Mouse (Mus musculus): ENCODE data around the gene Pafah1b2. TPM values are rescaled to one million over a fixed set of nuclear protein-coding genes. Genes with fewer than 3 reads are reported as not detected.

Gene Pafah1b2
- polyA plus RNA-seq, 2 experiments = 87.2 to 175 TPM

DNA sequence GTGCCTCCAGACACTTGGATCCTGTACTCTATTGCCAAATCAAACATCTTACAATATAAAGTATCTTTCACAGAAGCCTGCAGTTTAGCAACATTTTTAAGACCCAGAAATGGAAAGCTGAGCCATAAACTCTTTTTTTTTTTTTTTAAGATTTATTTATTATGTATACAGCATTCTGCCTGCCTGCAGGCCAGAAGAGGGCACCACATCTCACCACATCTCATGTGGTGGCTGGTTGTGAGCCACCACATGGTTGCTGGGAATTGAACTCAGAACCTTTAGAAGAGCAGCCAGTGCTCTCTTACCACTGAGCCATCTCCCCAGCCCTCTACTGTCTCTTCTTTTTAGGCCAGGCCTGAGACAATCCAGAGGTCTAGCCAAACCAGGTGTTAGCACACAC lies 31.2 kb downstream of the Pafah1b2 start:
- Histone ChIP-seq H3K9me3 (ENCODE audit: control insufficient read depth, low read length) (no peaks in the 10 kb centered on the region), H3K27ac (replicated peaks; ENCODE audit: low read depth, low read length) (no peak overlapping the region), H3K4me2 (replicated peaks; ENCODE audit: low read depth, low read length, severe bottlenecking) (no peak overlapping the region), H3K36me3 (ENCODE audit: control insufficient read depth, insufficient read depth, low read length) (peaks cover 18% of the 10 kb centered on the region; the same call in 1 of the 2 replicates), H3K9ac (ENCODE audit: low read depth, low read length, severe bottlenecking) (no peak overlapping the region), H3K27me3 (ENCODE audit: control insufficient read depth, insufficient read depth, low read length) (no peaks in the 10 kb centered on the region), H3K4me3 (replicated peaks; ENCODE audit: low read length) (no peak overlapping the region), H3K4me1 (ENCODE audit: control insufficient read depth, insufficient read depth, low read length) (peaks cover 12% of the 10 kb centered on the region; the same call in 1 of the 2 replicates)
- no peak for TF ChIP-seq POLR2A (IDR thresholded peaks at IDR 0.05; ENCODE audit: borderline replicate concordance, extremely low read depth, insufficient read depth, insufficient read length)
- DNase-seq (ENCODE audit: low spot score) (no peak), ATAC-seq (ENCODE audit: low FRiP score, low read depth) (no peak)

DNA sequence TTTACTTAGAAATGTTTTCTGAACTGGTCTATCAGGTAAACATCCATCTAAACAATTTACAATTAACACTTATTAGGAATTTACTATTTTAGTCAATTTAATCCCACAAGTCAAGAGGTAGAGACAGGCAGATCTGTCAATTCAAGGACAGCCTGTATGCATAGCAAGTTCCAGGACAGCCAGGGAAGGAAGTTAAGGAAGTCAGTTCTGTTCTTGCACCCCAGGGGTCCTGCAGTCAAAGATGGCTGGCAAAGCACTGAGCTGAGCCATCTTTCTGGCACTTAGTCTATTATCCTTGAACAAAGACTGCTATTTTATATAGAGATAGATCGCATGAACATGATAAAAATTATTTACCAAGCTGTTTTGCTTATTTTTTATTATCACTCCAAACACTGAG lies 31.9 kb downstream of the Pafah1b2 start:
- Histone ChIP-seq H3K4me1 (ENCODE audit: control insufficient read depth, insufficient read depth, low read length) (peaks cover 12% of the 10 kb centered on the region; the same call in 1 of the 2 replicates), H3K9me3 (ENCODE audit: control insufficient read depth, low read length) (no peaks in the 10 kb centered on the region), H3K27me3 (ENCODE audit: control insufficient read depth, insufficient read depth, low read length) (no peaks in the 10 kb centered on the region), H3K4me3 (replicated peaks; ENCODE audit: low read length) (no peak overlapping the region), H3K9ac (ENCODE audit: low read depth, low read length, severe bottlenecking) (no peak overlapping the region), H3K27ac (replicated peaks; ENCODE audit: low read depth, low read length) (no peak overlapping the region), H3K36me3 (ENCODE audit: control insufficient read depth, insufficient read depth, low read length) (peaks cover 22% of the 10 kb centered on the region), H3K4me2 (replicated peaks; ENCODE audit: low read depth, low read length, severe bottlenecking) (no peak overlapping the region)
- TF ChIP-seq POLR2A (IDR thresholded peaks at IDR 0.05; ENCODE audit: borderline replicate concordance, extremely low read depth, insufficient read depth, insufficient read length) = no peak
- DNase-seq (ENCODE audit: low spot score) (no peak), ATAC-seq (ENCODE audit: low FRiP score, low read depth) (no peak)
- 89% methylated on average over 1 of the region's 1 CpGs for WGBS

DNA sequence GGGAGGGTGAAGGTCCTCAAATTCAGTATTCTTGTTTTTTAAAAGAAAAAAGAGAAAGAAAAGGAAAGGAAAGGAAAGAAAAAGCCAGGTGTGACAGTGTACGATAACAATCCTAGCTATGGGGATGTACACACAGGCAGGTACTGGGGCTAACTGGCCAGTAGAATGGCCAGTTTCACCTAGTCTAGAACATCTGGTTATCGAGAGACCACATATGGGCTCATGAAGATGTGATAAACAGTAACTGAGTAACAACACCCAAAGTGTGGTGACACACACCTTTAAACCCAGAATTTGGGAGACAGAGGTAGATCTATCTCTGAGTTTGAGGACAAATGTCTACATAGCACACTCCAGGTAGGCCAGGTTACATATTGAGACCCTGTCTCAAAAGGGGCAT lies 32.7 kb downstream of the Pafah1b2 start:
- Histone ChIP-seq H3K4me3 (replicated peaks; ENCODE audit: low read length) (no peak overlapping the region), H3K27ac (replicated peaks; ENCODE audit: low read depth, low read length) (no peak overlapping the region), H3K27me3 (ENCODE audit: control insufficient read depth, insufficient read depth, low read length) (no peaks in the 10 kb centered on the region), H3K4me2 (replicated peaks; ENCODE audit: low read depth, low read length, severe bottlenecking) (no peak overlapping the region), H3K9ac (ENCODE audit: low read depth, low read length, severe bottlenecking) (no peak overlapping the region), H3K9me3 (ENCODE audit: control insufficient read depth, low read length) (no peaks in the 10 kb centered on the region), H3K4me1 (ENCODE audit: control insufficient read depth, insufficient read depth, low read length) (peaks cover 9% of the 10 kb centered on the region; the same call in 1 of the 2 replicates), H3K36me3 (ENCODE audit: control insufficient read depth, insufficient read depth, low read length) (peaks cover 29% of the 10 kb centered on the region)
- ATAC-seq (ENCODE audit: low FRiP score, low read depth) (no peak), DNase-seq (ENCODE audit: low spot score) (no peak)
- no peak for TF ChIP-seq POLR2A (IDR thresholded peaks at IDR 0.05; ENCODE audit: borderline replicate concordance, extremely low read depth, insufficient read depth, insufficient read length)
- 94% methylated on average over 2 of the region's 2 CpGs for WGBS

DNA sequence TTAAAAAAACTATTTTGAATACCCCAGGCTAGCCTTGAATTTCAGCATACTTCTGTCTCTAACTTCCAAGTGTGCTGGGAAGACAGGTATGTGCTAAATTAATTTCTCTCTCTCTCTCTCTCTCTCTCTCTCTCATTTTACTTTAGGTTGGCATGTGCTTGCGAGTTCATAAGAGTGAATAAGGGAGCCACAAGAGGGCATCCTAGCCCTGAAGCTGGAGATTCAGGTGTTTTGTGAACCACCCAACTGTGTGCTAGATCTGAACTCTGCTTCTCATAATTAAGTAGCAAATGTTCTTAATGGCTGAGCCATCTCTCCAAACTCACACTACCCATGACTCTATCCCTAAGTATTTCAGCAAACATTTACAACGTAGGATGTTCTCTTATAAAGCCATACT lies 35.6 kb downstream of the Pafah1b2 start:
- no peak for TF ChIP-seq POLR2A (IDR thresholded peaks at IDR 0.05; ENCODE audit: borderline replicate concordance, extremely low read depth, insufficient read depth, insufficient read length)
- Histone ChIP-seq H3K4me1 (ENCODE audit: control insufficient read depth, insufficient read depth, low read length) (peaks cover 3% of the 10 kb centered on the region; the same call in 1 of the 2 replicates), H3K4me2 (replicated peaks; ENCODE audit: low read depth, low read length, severe bottlenecking) (no peak overlapping the region), H3K9me3 (ENCODE audit: control insufficient read depth, low read length) (no peaks in the 10 kb centered on the region), H3K36me3 (ENCODE audit: control insufficient read depth, insufficient read depth, low read length) (peaks cover 51% of the 10 kb centered on the region), H3K4me3 (replicated peaks; ENCODE audit: low read length) (no peak overlapping the region), H3K27me3 (ENCODE audit: control insufficient read depth, insufficient read depth, low read length) (no peaks in the 10 kb centered on the region), H3K27ac (replicated peaks; ENCODE audit: low read depth, low read length) (no peak overlapping the region), H3K9ac (ENCODE audit: low read depth, low read length, severe bottlenecking) (no peak overlapping the region)
- WGBS = 90% methylated on average over 2 of the region's 2 CpGs
- DNase-seq (ENCODE audit: low spot score) = no peak
- ATAC-seq (ENCODE audit: low FRiP score, low read depth) = no peak

DNA sequence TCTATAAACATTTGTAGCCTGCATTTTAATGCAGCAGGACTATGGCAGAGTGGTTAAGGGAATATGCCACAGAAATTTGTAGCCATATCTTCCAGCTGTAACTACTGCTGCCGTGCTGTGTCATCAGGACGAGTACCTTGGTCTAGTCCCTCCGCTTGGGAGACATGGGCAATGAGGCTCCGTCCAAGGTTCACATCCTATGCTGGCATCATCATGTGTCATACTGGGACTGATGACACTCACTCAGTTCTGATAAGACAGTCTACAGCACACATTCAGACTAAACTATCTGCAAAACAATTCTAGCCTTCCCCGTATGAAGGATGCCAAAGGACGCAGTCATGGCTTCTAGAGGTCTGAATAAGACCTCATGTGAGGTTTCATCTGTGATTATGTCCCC lies 48.9 kb downstream of the Pafah1b2 start:
- Histone ChIP-seq H3K4me3 (replicated peaks; ENCODE audit: low read length) (no peak overlapping the region), H3K4me1 (ENCODE audit: control insufficient read depth, insufficient read depth, low read length) (no peaks in the 10 kb centered on the region), H3K4me2 (replicated peaks; ENCODE audit: low read depth, low read length, severe bottlenecking) (no peak overlapping the region), H3K36me3 (ENCODE audit: control insufficient read depth, insufficient read depth, low read length) (peaks cover 76% of the 10 kb centered on the region), H3K9me3 (ENCODE audit: control insufficient read depth, low read length) (no peaks in the 10 kb centered on the region), H3K27me3 (ENCODE audit: control insufficient read depth, insufficient read depth, low read length) (no peaks in the 10 kb centered on the region), H3K27ac (replicated peaks; ENCODE audit: low read depth, low read length) (no peak overlapping the region), H3K9ac (ENCODE audit: low read depth, low read length, severe bottlenecking) (no peak overlapping the region)
- ATAC-seq (ENCODE audit: low FRiP score, low read depth) (no peak), DNase-seq (ENCODE audit: low spot score) (no peak)
- TF ChIP-seq POLR2A (IDR thresholded peaks at IDR 0.05; ENCODE audit: borderline replicate concordance, extremely low read depth, insufficient read depth, insufficient read length) = no peak
- 93% methylated on average over 6 of the region's 6 CpGs for WGBS

DNA sequence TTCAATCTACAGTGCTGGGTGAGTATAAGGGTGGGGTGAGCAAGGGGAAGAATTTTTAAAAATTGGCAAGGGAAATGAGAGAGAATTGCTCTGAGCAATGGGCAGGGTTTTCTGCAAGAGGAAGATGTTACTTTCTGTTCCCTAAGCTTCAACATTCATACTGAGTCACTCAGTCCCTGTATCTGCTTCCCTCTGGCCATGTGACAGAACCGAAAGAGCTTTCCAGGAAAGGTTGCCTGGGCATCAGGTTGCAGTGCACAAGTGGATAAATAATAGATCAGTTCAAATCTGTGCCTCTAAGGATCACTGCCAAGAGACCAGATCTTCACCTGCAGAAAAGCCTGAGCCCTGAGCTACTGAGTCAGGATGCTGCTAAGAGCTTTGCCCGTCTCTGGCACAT lies 50.6 kb downstream of the Pafah1b2 start:
- DNase-seq (ENCODE audit: low spot score) = no peak
- WGBS = 85% methylated on average over 2 of the region's 2 CpGs
- H3K4me2 ChIP-seq (replicated peaks; ENCODE audit: low read depth, low read length, severe bottlenecking) = no peak overlapping the region
- no peaks in the 10 kb centered on the region for H3K27me3 ChIP-seq (ENCODE audit: control insufficient read depth, insufficient read depth, low read length)
- no peak overlapping the region for H3K27ac ChIP-seq (replicated peaks; ENCODE audit: low read depth, low read length)
- no peaks in the 10 kb centered on the region for H3K9me3 ChIP-seq (ENCODE audit: control insufficient read depth, low read length)
- peaks cover 60% of the 10 kb centered on the region for H3K36me3 ChIP-seq (ENCODE audit: control insufficient read depth, insufficient read depth, low read length)
- no peak for ATAC-seq (ENCODE audit: low FRiP score, low read depth)
- H3K4me3 ChIP-seq (replicated peaks; ENCODE audit: low read length) = no peak overlapping the region
- H3K4me1 ChIP-seq (ENCODE audit: control insufficient read depth, insufficient read depth, low read length) = no peaks in the 10 kb centered on the region
- no peak for TF ChIP-seq POLR2A (IDR thresholded peaks at IDR 0.05; ENCODE audit: borderline replicate concordance, extremely low read depth, insufficient read depth, insufficient read length)
- no peak overlapping the region for H3K9ac ChIP-seq (ENCODE audit: low read depth, low read length, severe bottlenecking)

Data from limb, embryonic 14.5 days (tissue).